ENCODE assay signal across 15 mouse cellular contexts in the genomic region with DNA sequence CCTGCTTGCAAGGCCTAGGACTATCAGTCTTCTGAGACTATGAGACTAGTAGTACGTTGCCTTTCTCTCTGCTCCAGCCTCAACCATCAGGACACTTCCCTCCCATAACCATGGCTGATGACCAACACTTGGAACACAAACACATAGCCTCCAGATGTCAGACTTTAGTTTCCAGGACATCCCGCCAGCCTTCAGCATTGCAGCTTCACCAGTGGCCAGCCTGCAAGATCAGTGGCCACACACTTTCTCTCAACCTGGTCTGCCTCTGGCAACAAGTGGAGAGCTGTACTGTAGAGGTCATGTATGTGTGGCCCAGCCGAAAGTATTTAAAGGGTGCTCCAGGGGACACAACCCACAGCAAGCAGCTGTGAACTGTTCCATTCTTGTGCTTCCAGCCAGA.
DNase-seq lines count a peak whose midpoint lies in the region; ATAC-seq and TF ChIP-seq lines count a peak whose summit lies in the region.
"Had no signal": no experiment of that assay in that cellular context is flagged by ENCODE, and none has a peak within 500 bp of the region (broad histone marks: within the 10 kb centered on the region; RNA-seq: fewer than 3 reads in every experiment).

No protein-coding gene starts in this region.

- DNase-seq in kidney, postnatal 10 days, result peak; percentile 26
- DNase-seq in kidney, postnatal 25 days, result no peak
- peak; percentile 87 for DNase-seq in adipocyte (ENCODE audit: low spot score)
- DNase-seq in gastrocnemius, postnatal 14 days, result peak; percentile 65
- no peak for DNase-seq in forebrain, embryonic 11.5 days (ENCODE audit: low spot score)
- no peak for DNase-seq in thymus, adult 2 months
- DNase-seq: adrenal gland, adult 8-10 months; cerebellum, postnatal 25 days; liver; right cerebral cortex, postnatal 14 days had no signal

- H3K4me2 ChIP-seq in lung, embryonic 16.5 days (ENCODE audit: low read depth, low read length), result no peak overlapping the region
- no peak overlapping the region for H3K4me2 ChIP-seq in forebrain, embryonic 11.5 days (ENCODE audit: low read depth, low read length, severe bottlenecking)
- H3K4me2 ChIP-seq: hindbrain, embryonic 15.5 days; neural tube, embryonic 13.5 days had no signal

- H3K27ac ChIP-seq in lung, embryonic 16.5 days (ENCODE audit: low read length), result no peak overlapping the region
- no peak overlapping the region for H3K27ac ChIP-seq in forebrain, embryonic 11.5 days (ENCODE audit: low read depth, low read length)
- no peak overlapping the region for H3K27ac ChIP-seq in thymus, adult 2 months (ENCODE audit: control insufficient read depth, insufficient read depth, low read length)
- H3K27ac ChIP-seq: hindbrain, embryonic 15.5 days; left cerebral cortex, adult 2 months; neural tube, embryonic 13.5 days had no signal

- no peak overlapping the region for H3K4me3 ChIP-seq in lung, embryonic 16.5 days (ENCODE audit: low read length)
- no peak overlapping the region for H3K4me3 ChIP-seq in forebrain, embryonic 11.5 days (ENCODE audit: low read depth, low read length)
- H3K4me3 ChIP-seq in thymus, adult 2 months (ENCODE audit: control insufficient read depth, insufficient read depth, low read length), result no peak overlapping the region
- H3K4me3 ChIP-seq: hindbrain, embryonic 15.5 days; left cerebral cortex, adult 2 months; neural tube, embryonic 13.5 days had no signal

- ATAC-seq in lung, embryonic 16.5 days (ENCODE audit: low read depth), result 0 out of 2 replicates have a peak, but pooled peaks have one; percentile 23
- no peak for ATAC-seq in forebrain, embryonic 11.5 days (replicated peaks; ENCODE audit: low FRiP score)
- ATAC-seq: forebrain, embryonic 14.5 days had no signal

- 72% methylated on average over 3 of the region's 3 CpGs for WGBS in lung, embryonic 16.5 days
- 87% methylated on average over 3 of the region's 3 CpGs for WGBS in forebrain, embryonic 11.5 days
- 94% methylated on average over 3 of the region's 3 CpGs for WGBS in thymus, adult 2 months

- no peaks in the 10 kb centered on the region for H3K27me3 ChIP-seq in lung, embryonic 16.5 days (ENCODE audit: control insufficient read depth, insufficient read depth, low read depth, low read length)
- H3K27me3 ChIP-seq in forebrain, embryonic 11.5 days (ENCODE audit: control insufficient read depth, insufficient read depth, low read length), result no peaks in the 10 kb centered on the region
- no peaks in the 10 kb centered on the region for H3K27me3 ChIP-seq in thymus, adult 2 months (ENCODE audit: control insufficient read depth, insufficient read depth, low read length)
- H3K27me3 ChIP-seq: hindbrain, embryonic 15.5 days; neural tube, embryonic 13.5 days had no signal

- TF ChIP-seq CTCF in thymus, adult 2 months (IDR thresholded peaks at IDR 0.05; ENCODE audit: borderline replicate concordance, control insufficient read depth, extremely low read depth, insufficient read depth, low read length, poor library complexity), result no peak

- no peak for TF ChIP-seq POLR2A in thymus, adult 2 months (IDR thresholded peaks at IDR 0.05; ENCODE audit: control insufficient read depth, extremely low read depth, insufficient read depth, low read length, poor library complexity)

- no peaks in the 10 kb centered on the region for H3K4me1 ChIP-seq in lung, embryonic 16.5 days (replicated peaks; ENCODE audit: control insufficient read depth, insufficient read depth, low read length)
- H3K4me1 ChIP-seq in forebrain, embryonic 11.5 days (replicated peaks; ENCODE audit: control insufficient read depth, insufficient read depth, low read length), result no peaks in the 10 kb centered on the region
- no peaks in the 10 kb centered on the region for H3K4me1 ChIP-seq in thymus, adult 2 months (replicated peaks; ENCODE audit: control insufficient read depth, insufficient read depth, low read length)
- H3K4me1 ChIP-seq: hindbrain, embryonic 15.5 days; neural tube, embryonic 13.5 days had no signal

- intact Hi-C loops in gastrocnemius, postnatal 14 days (cut with DNase I; ENCODE audit: low total_unique reads), result no loop called here

- no peaks in the 10 kb centered on the region for H3K9me3 ChIP-seq in lung, embryonic 16.5 days (ENCODE audit: control insufficient read depth, low read length)
- no peaks in the 10 kb centered on the region for H3K9me3 ChIP-seq in forebrain, embryonic 11.5 days (ENCODE audit: control insufficient read depth, low read length)
- H3K9me3 ChIP-seq: hindbrain, embryonic 15.5 days; neural tube, embryonic 13.5 days had no signal

- H3K9ac ChIP-seq in lung, embryonic 16.5 days (ENCODE audit: low read length), result no peak overlapping the region
- H3K9ac ChIP-seq in forebrain, embryonic 11.5 days (ENCODE audit: low read length), result no peak overlapping the region
- H3K9ac ChIP-seq: hindbrain, embryonic 15.5 days; neural tube, embryonic 13.5 days had no signal

- H3K36me3 ChIP-seq in lung, embryonic 16.5 days (ENCODE audit: control insufficient read depth, insufficient read depth, low read length), result no peaks in the 10 kb centered on the region
- H3K36me3 ChIP-seq in forebrain, embryonic 11.5 days (ENCODE audit: control insufficient read depth, insufficient read depth, low read length), result no peaks in the 10 kb centered on the region
- H3K36me3 ChIP-seq in thymus, adult 2 months (ENCODE audit: control insufficient read depth, insufficient read depth, low read length), result no peaks in the 10 kb centered on the region
- H3K36me3 ChIP-seq: hindbrain, embryonic 15.5 days; neural tube, embryonic 13.5 days had no signal

Comparison
In these comparisons a context has a peak if more than half of its experiments do, and no peak if none do; other contexts are left out.
1. DNase-seq: peak in kidney, postnatal 10 days (single experiment), adipocyte (single experiment) and gastrocnemius, postnatal 14 days (single experiment); none in kidney, postnatal 25 days (0 of 2), forebrain, embryonic 11.5 days (single experiment) and thymus, adult 2 months (single experiment).